Mouse (Mus musculus) limb, embryonic 15.5 days (tissue): ENCODE results near the gene Mx1. TPM values are rescaled to one million over a fixed set of nuclear protein-coding genes. Genes with fewer than 3 reads are reported as not detected.

Source experiments
- ATAC-seq: fragments of 200-750 bp; cut with Nextera tagmentation; 2 replicates; pipeline ENCODE4 v1.8.0; 2017; ENCODE audit warnings: low read depth, moderate TSS enrichment; ENCODE audit not compliant: insufficient number of reproducible peaks, low FRiP score, low TSS enrichment
- H3K27ac ChIP-seq: fragments of 300-500 bp; sonication (generic); 2 replicates; pipeline ENCODE4 v1.5.1; 2015; ENCODE audit warnings: moderate library complexity, mild to moderate bottlenecking, inconsistent platforms
- H3K27me3 ChIP-seq: fragments of 300-500 bp; sonication (generic); 2 replicates; pipeline ENCODE4 v1.6.1; 2015; ENCODE audit warnings: inconsistent platforms
- H3K36me3 ChIP-seq: fragments of 300-500 bp; sonication (generic); 2 replicates; pipeline ENCODE4 v1.6.1; 2015; ENCODE audit warnings: inconsistent platforms
- H3K4me1 ChIP-seq: fragments of 300-500 bp; sonication (generic); 2 replicates; pipeline ENCODE4 v1.6.1; 2015; ENCODE audit warnings: inconsistent platforms
- H3K4me2 ChIP-seq: fragments of 300-500 bp; sonication (generic); 2 replicates; pipeline ENCODE4 v1.6.1; 2015; ENCODE audit warnings: mild to moderate bottlenecking, inconsistent platforms
- H3K4me3 ChIP-seq: fragments of 300-500 bp; sonication (generic); 2 replicates; pipeline ENCODE4 v1.5.1; 2015; ENCODE audit warnings: mild to moderate bottlenecking, inconsistent platforms
- H3K9ac ChIP-seq: fragments of 300-500 bp; sonication (generic); 2 replicates; pipeline ENCODE4 v1.6.1; 2015; ENCODE audit warnings: inconsistent platforms
- H3K9me3 ChIP-seq: fragments of 300-500 bp; sonication (generic); 2 replicates; pipeline ENCODE4 v1.6.1; 2016; ENCODE audit warnings: inconsistent platforms
- WGBS: fragments of 180-500 bp; shearing (Covaris S2); methylation state at CpG from one replicate; pipeline ENCODE4 v1.1.7; 2015; 5-methylcytosine and 5-hydroxymethylcytosine counted together
- polyA plus RNA-seq: library from polyadenylated mRNA; unstranded; fragments of >200 nt; fragmentation: Nextera tagmentation; extraction: Ambion mirVana; gene quantifications from 2 replicates; pipeline ENCODE4 v1.2.1, GENCODE M21; 2015

Gene Mx1
- 0.23 and 0.30 TPM in 2 replicates for polyA plus RNA-seq

- WGBS, result 17% methylated on average over 4 of the region's 4 CpGs
- Histone ChIP-seq H3K36me3 (no peaks in the 10 kb centered on the region), H3K27ac (no peak within 1 kb of the TSS), H3K27me3 (no peaks in the 10 kb centered on the region), H3K9ac (no peak within 1 kb of the TSS), H3K9me3 (no peaks in the 10 kb centered on the region), H3K4me1 (peaks cover 10% of the 10 kb centered on the region; the same call in 1 of the 2 replicates), H3K4me2 (peak within 1 kb of the TSS; percentile 20; the same call in 1 of the 2 replicates), H3K4me3 (no peak within 1 kb of the TSS)
- ATAC-seq, result 0 out of 2 replicates have a peak, but pooled peaks have one; percentile 35
These were observed at the start of gene Mx1 for GRCm38 (mm10) chr16:97462481-97463181. Mx1 (minus strand) TSS chr16:97462907.

- Histone ChIP-seq H3K9ac (no peak overlapping the region), H3K36me3 (no peaks in the 10 kb centered on the region), H3K27me3 (no peaks in the 10 kb centered on the region), H3K4me2 (no peak overlapping the region), H3K9me3 (no peaks in the 10 kb centered on the region), H3K4me1 (no peaks in the 10 kb centered on the region; the same call in 1 of the 2 replicates), H3K27ac (no peak overlapping the region), H3K4me3 (no peak overlapping the region)
- 0 out of 2 replicates have a peak, but pooled peaks have one; percentile 10 for ATAC-seq
- 87% methylated on average over 12 of the region's 12 CpGs for WGBS
These were observed 49.6 kb upstream of the Mx1 start for GRCm38 (mm10) chr16:97512347-97512751.

GRCm38 (mm10) chr16:97511495-97511894, 48.8 kb upstream of the Mx1 start:
- Histone ChIP-seq H3K27ac (no peak overlapping the region), H3K9me3 (no peaks in the 10 kb centered on the region), H3K4me1 (no peaks in the 10 kb centered on the region; the same call in 1 of the 2 replicates), H3K36me3 (no peaks in the 10 kb centered on the region), H3K4me2 (no peak overlapping the region), H3K27me3 (no peaks in the 10 kb centered on the region), H3K9ac (no peak overlapping the region), H3K4me3 (no peak overlapping the region)
- ATAC-seq, result no peak

- Histone ChIP-seq H3K4me2 (no peak overlapping the region), H3K9ac (no peak overlapping the region), H3K4me3 (no peak overlapping the region), H3K27ac (no peak overlapping the region), H3K36me3 (no peaks in the 10 kb centered on the region), H3K27me3 (no peaks in the 10 kb centered on the region), H3K9me3 (no peaks in the 10 kb centered on the region), H3K4me1 (no peaks in the 10 kb centered on the region; the same call in 1 of the 2 replicates)
- WGBS, result 15% methylated on average over 5 of the region's 5 CpGs
- no peak for ATAC-seq
These were observed 48.1 kb upstream of the Mx1 start for GRCm38 (mm10) chr16:97510849-97511248.

GRCm38 (mm10) chr16:97507783-97508182, 45.1 kb upstream of the Mx1 start:
- no peaks in the 10 kb centered on the region for H3K36me3 ChIP-seq
- ATAC-seq, result no peak
- H3K9ac ChIP-seq, result no peak overlapping the region
- no peak overlapping the region for H3K4me3 ChIP-seq
- H3K9me3 ChIP-seq, result no peaks in the 10 kb centered on the region
- H3K27ac ChIP-seq, result no peak overlapping the region
- H3K27me3 ChIP-seq, result no peaks in the 10 kb centered on the region
- no peaks in the 10 kb centered on the region; the same call in 1 of the 2 replicates for H3K4me1 ChIP-seq
- no peak overlapping the region for H3K4me2 ChIP-seq

GRCm38 (mm10) chr16:97504793-97505192, 42.1 kb upstream of the Mx1 start:
- Histone ChIP-seq H3K36me3 (no peaks in the 10 kb centered on the region), H3K4me3 (no peak overlapping the region)

GRCm38 (mm10) chr16:97503849-97504248, 41.1 kb upstream of the Mx1 start:
- Histone ChIP-seq H3K9ac (no peak overlapping the region), H3K27ac (no peak overlapping the region), H3K4me1 (no peaks in the 10 kb centered on the region), H3K4me3 (no peak overlapping the region), H3K27me3 (no peaks in the 10 kb centered on the region), H3K36me3 (no peaks in the 10 kb centered on the region), H3K4me2 (no peak overlapping the region), H3K9me3 (no peaks in the 10 kb centered on the region)
- 86% methylated on average over 3 of the region's 3 CpGs for WGBS
- no peak for ATAC-seq

More at GRCm38 (mm10) chr16:97504793-97505192, 42.1 kb upstream of the Mx1 start:
- no peak for ATAC-seq
- Histone ChIP-seq H3K27ac (no peak overlapping the region), H3K4me1 (no peaks in the 10 kb centered on the region), H3K27me3 (no peaks in the 10 kb centered on the region), H3K9ac (no peak overlapping the region), H3K4me2 (no peak overlapping the region), H3K9me3 (no peaks in the 10 kb centered on the region)
- 67% methylated on average over 3 of the region's 3 CpGs for WGBS

GRCm38 (mm10) chr16:97500901-97501300, 38.2 kb upstream of the Mx1 start:
- Histone ChIP-seq H3K4me3 (no peak overlapping the region), H3K9ac (no peak overlapping the region), H3K4me2 (no peak overlapping the region), H3K4me1 (no peaks in the 10 kb centered on the region), H3K36me3 (no peaks in the 10 kb centered on the region), H3K27ac (no peak overlapping the region), H3K9me3 (no peaks in the 10 kb centered on the region), H3K27me3 (no peaks in the 10 kb centered on the region)
- 84% methylated on average over 7 of the region's 7 CpGs for WGBS
- no peak for ATAC-seq

- Histone ChIP-seq H3K4me3 (no peak overlapping the region), H3K27me3 (no peaks in the 10 kb centered on the region), H3K4me2 (no peak overlapping the region), H3K9ac (no peak overlapping the region), H3K4me1 (no peaks in the 10 kb centered on the region), H3K9me3 (no peaks in the 10 kb centered on the region), H3K36me3 (no peaks in the 10 kb centered on the region), H3K27ac (no peak overlapping the region)
- WGBS, result 81% methylated on average over 7 of the region's 7 CpGs
- no peak for ATAC-seq
These were observed 36.7 kb upstream of the Mx1 start for GRCm38 (mm10) chr16:97499450-97499849.

- Histone ChIP-seq H3K9me3 (no peaks in the 10 kb centered on the region), H3K4me2 (no peak overlapping the region), H3K9ac (no peak overlapping the region), H3K36me3 (no peaks in the 10 kb centered on the region), H3K4me1 (no peaks in the 10 kb centered on the region), H3K4me3 (no peak overlapping the region), H3K27ac (no peak overlapping the region), H3K27me3 (no peaks in the 10 kb centered on the region)
- 91% methylated on average over 3 of the region's 3 CpGs for WGBS
- ATAC-seq, result no peak
These were observed 35.4 kb upstream of the Mx1 start for GRCm38 (mm10) chr16:97498139-97498538.

- Histone ChIP-seq H3K27me3 (no peaks in the 10 kb centered on the region), H3K4me3 (no peak overlapping the region), H3K4me2 (no peak overlapping the region), H3K4me1 (no peaks in the 10 kb centered on the region), H3K36me3 (no peaks in the 10 kb centered on the region), H3K27ac (no peak overlapping the region), H3K9me3 (no peaks in the 10 kb centered on the region), H3K9ac (no peak overlapping the region)
- 55% methylated on average over 5 of the region's 5 CpGs for WGBS
- ATAC-seq, result no peak
These were observed 35.0 kb upstream of the Mx1 start for GRCm38 (mm10) chr16:97497682-97498081.

- Histone ChIP-seq H3K4me2 (no peak overlapping the region), H3K36me3 (no peaks in the 10 kb centered on the region), H3K4me3 (no peak overlapping the region), H3K27me3 (no peaks in the 10 kb centered on the region), H3K27ac (no peak overlapping the region), H3K4me1 (no peaks in the 10 kb centered on the region), H3K9me3 (no peaks in the 10 kb centered on the region), H3K9ac (no peak overlapping the region)
- 49% methylated on average over 3 of the region's 3 CpGs for WGBS
- no peak for ATAC-seq
These were observed 33.3 kb upstream of the Mx1 start for GRCm38 (mm10) chr16:97496026-97496425.
